Mouse (Mus musculus) thymus, postnatal 10 days (tissue): ENCODE data around the gene Slpi.

ENCODE experiments used
- DNase-seq, 2 experiments: peaks; one replicate each; pipeline ENCODE4 v3.0.0; 2021; ENCODE audit warnings: low spot score in 2 of 2

Slpi gene

GRCm38 (mm10) chr2:164389020-164389419 lies at the start of gene Slpi:
Gene Slpi, minus strand, starts transcription at chr2:164389095.
- DNase-seq = no peak

- no peak for DNase-seq
Measured at GRCm38 (mm10) chr2:164438257-164438656, 49.4 kb upstream of the Slpi start.

- no peak for DNase-seq
Measured at GRCm38 (mm10) chr2:164437710-164438109, 48.8 kb upstream of the Slpi start.

GRCm38 (mm10) chr2:164436961-164437360 lies 48.1 kb upstream of the Slpi start:
- DNase-seq = no peak

- no peak for DNase-seq
Measured at GRCm38 (mm10) chr2:164436215-164436913, 47.5 kb upstream of the Slpi start.

- no peak for DNase-seq
Measured at GRCm38 (mm10) chr2:164435216-164436090, 46.6 kb upstream of the Slpi start.

GRCm38 (mm10) chr2:164434681-164435080 lies 45.8 kb upstream of the Slpi start:
- no peak for DNase-seq

- no peak for DNase-seq
Measured at GRCm38 (mm10) chr2:164433278-164433895, 44.5 kb upstream of the Slpi start.

GRCm38 (mm10) chr2:164432541-164433191 lies 43.8 kb upstream of the Slpi start:
- no peak for DNase-seq

GRCm38 (mm10) chr2:164431676-164432465 lies 43.0 kb upstream of the Slpi start:
- no peak for DNase-seq

- no peak for DNase-seq
Measured at GRCm38 (mm10) chr2:164430697-164431096, 41.8 kb upstream of the Slpi start.

GRCm38 (mm10) chr2:164429881-164430615 lies 41.2 kb upstream of the Slpi start:
- DNase-seq = no peak

- DNase-seq = no peak
Measured at GRCm38 (mm10) chr2:164428451-164428850, 39.6 kb upstream of the Slpi start.

- no peak for DNase-seq
Measured at GRCm38 (mm10) chr2:164426952-164427351, 38.1 kb upstream of the Slpi start.

GRCm38 (mm10) chr2:164426121-164426520 lies 37.2 kb upstream of the Slpi start:
- DNase-seq = no peak

GRCm38 (mm10) chr2:164425401-164425800 lies 36.5 kb upstream of the Slpi start:
- no peak for DNase-seq

- no peak for DNase-seq
Measured at GRCm38 (mm10) chr2:164424406-164424805, 35.5 kb upstream of the Slpi start.

GRCm38 (mm10) chr2:164423464-164423863 lies 34.6 kb upstream of the Slpi start:
- DNase-seq = no peak

- DNase-seq = peak in 1 of 2 experiments; percentile 18
Measured at GRCm38 (mm10) chr2:164422675-164423393, 33.9 kb upstream of the Slpi start.

- DNase-seq = no peak
Measured at GRCm38 (mm10) chr2:164421979-164422378, 33.1 kb upstream of the Slpi start.
